Mouse (Mus musculus) natural killer cell, adult 2 months (primary cell): ENCODE data around the gene Inpp5k.
A peak's percentile ranks its signal among the peaks of the same experiment; 100 is the strongest.

ENCODE experiments used
- DNase-seq, 2 experiments: peaks; one replicate each; pipeline ENCODE4 v3.0.0; 2022; ENCODE audit warnings: low spot score in 2 of 2

Gene Inpp5k

DNA sequence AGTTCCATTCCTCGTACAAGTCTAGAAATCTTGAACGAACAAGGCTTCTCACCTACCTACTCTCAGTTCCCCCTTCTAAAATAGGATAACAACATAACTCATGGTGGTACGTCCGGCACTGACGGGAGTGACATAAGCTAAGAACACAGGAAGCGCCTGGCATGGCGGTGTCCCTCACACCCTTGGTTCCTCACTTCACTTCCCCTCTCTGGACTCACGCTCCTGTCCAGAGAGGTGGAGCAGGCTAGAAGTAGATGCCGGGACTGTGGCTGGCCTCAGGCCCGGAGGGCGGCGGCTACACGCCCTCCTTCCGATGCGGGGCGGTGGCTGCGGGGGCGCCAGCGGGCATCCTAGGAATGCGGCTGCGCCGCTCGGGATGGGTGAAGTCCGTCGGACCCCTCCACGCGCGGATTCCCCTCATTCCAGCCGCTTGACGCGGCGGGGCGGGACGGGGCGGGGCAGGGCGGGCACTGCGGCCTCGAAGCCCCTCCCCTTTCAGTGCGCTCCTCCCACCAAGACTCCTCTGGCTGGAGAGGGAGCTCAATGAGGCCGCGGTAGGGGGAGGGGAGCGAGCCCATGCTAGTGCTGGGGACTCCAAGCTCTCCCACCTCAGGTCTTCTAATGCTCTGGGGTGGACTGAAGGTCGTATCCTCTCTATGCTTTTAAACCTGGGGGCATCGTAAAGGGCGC, 23.1 kb downstream of the Inpp5k start:
- DNase-seq: peak; percentile 55 to 87

DNA sequence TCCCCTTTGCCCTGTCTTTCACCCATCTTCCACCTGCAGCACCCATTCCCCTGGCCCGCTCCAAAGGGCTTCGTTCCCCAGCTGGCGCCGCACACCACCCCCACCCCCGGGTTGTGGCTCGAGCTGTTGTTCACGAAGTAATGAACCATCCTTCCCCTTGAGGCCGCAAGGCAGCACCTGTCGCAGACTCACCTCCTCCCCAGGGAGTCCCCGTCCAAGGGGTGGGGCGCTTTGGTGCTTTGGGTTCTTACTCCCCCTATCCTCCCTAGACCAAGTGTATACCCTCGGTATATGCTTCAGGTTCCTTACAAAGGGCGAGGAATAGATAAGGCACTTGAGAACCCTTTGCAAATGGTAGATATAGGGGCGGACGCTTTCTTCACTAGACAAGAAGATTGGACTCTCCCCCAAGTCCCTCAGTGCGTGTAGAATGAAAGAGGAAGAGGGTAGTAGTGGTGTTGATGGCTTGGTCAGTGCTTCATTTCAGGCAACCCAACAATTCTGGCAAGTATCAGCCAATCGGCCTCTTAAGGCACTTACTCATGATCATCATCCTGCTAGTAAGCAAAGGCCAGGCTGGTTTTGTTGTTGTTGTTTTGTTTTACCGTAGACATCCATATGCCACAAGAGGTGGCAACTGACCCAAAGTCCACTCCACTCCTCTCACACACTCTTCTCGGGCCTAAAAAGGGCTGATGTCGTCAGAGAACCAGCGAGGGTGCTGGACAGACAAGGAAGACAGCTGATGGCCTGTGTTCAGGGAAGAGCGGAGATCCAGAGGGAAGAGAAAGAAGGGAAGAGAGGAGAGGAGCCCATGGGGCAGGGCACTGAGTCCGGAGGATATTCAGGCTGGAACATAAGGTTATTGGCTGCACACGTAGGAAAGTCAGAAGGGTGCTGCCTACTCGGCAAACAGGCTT, 23.9 kb downstream of the Inpp5k start:
- DNase-seq: peak in 1 of 2 experiments; percentile 90

DNA sequence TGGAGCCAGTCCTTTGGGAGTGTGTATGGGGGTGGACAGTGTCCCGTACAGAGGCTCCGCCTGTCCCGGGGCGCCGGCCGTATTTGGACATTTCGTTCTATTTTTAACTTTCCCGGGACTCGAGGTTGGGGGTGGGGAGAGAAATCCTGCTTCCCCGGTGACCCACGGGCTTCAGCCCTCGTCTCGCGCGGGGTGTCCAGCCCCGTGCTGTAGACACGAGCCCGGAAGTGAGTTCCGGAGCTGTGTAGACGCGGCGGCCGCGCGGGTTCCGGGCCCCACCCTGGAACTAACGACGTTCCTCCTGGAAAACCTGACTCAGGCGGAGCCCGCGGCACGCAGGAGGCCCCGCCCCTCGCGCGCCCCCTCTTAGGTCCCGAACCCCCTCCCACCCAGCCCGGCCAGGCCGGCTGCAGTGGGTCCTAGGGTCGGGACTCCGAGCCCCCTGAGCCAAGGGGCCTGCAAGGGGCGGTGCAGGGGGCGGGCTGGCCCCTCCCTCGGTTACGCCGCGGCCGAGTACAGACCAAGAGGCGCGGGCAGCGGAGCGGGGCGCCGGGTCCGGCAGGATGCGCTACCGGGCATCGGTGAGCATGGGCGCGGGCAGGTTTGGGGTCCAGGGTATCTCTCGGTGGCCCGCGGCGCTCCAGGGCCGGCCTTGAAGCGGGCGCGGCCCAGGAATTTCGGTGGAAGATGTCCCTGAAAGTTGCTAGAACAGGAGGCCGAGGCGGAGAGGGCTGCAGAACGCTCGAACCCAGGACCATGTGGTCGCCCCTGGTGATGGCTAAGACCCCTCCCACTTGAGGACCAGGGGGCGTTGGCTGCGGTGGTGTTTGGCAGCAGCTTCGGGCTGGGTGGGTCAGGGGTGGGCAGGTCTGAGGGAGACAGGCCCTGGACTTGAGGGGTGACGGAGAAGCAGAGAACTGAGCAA, 25.1 kb downstream of the Inpp5k start:
- DNase-seq: peak; percentile 47 to 60

DNA sequence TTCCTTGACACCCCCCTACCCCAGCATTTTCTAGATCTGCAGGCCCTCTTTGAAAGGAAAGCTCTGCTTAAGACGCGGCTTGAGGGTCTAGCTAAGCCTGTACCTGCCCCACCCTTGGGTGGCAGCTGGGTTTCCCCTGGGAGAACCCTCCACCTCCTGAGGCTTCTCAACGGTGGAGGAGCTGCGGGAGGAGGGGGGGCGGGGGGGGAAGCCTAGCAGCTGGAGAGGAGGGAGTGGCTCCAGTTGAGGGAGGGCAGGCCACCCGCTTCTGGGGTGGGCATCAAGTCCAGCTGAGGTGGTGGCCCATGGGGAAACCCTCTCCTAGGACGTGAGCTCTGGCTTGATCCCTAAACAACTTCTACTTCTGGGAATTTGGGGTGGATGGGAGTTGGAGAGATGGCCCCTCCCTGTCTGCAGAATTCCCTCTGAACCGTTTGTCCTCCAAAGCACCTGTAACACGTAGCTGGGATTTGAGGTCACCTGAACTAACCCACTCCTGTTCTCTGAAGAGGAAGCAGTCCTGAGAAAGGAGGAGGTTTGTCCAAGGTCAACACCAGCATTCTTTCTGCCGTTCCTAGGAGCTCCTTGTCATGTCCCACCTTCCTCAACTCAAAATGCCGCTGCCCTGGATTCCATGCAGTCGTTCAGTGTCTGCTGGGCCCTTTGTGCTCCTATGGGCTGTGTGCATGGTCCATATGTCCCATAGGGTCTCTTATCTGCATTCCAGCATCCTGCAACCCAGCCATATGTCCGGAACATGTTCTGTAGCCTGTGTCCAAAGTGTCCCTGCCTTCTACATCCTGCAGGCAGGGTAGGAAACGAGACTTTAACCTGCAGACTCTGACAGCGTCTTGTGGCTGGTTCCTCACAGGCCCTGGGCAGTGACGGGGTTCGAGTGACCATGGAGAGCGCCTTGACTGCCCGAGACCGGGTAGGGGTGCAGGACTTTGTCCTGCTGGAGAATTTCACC, 26.1 kb downstream of the Inpp5k start:
- no peak for DNase-seq

DNA sequence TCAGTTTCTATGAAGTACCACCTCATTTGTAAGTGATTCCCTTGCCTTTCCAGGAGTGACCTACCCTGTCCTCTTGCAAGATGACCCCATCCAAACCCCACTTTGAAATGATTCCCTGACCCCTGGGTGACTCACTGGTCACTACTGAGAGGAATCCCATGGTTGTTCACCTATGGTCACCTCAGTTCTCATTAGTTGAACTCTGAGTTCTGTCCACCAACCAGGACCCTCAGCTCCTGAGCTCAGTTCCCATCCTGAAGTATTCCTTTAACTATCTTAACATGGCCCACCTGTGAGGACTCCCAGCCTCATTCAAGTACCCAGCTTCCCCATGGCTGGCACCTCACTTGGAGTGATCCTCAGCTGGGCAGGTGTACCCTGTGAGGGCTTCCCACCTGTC, 27.1 kb downstream of the Inpp5k start:
- no peak for DNase-seq

DNA sequence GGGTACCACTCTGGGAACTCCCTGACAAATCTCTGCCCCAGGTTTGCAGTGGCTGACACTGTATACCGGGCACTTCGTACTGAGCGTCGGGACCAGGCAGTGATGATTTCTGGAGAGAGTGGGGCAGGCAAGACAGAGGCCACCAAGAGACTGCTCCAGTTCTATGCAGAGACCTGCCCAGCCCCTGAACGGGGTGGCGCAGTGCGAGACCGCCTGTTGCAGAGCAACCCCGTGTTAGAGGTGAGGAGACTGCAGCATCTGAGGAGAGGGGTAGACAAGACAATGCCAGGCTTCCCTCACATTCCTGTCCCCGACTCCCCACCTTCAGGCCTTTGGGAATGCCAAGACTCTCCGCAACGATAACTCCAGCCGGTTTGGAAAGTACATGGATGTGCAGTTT, 27.5 kb downstream of the Inpp5k start:
- no peak for DNase-seq

DNA sequence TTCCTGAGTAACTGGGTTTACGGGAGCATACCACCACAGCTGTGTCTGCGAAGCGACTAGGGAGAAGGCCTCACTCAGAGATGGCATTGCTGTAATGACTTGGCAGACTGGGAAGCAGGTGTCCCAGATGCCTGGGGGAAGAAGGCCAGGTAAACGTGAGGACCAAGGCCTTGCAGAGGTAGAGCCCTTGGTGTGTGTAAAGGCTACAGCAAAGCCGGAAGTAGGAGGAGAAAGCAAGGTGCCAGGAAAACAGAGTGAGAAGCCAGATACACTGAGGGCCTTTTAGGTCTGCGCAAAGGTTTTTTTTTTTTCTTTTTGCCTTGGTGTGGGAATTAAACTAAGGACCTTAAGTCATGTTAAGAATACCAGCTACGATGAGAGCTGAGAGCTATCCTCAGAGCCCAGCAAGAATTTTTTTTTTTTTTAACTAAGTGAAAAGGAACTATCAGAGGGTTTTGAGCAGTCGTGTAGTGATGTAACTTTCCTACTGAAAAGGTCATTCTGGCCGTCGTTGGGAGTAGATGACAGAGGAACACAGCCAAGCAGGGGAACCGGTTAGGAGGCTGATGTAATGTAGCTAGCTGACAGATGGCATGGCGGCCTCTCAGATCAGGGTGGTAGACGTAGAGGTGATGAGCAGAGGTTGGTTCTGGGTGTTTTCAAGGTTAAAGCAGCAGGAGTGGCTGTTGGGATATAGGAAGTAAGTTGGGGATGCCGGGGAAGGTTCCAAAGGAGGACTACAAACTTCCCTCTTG, 28.4 kb downstream of the Inpp5k start:
- DNase-seq: no peak

DNA sequence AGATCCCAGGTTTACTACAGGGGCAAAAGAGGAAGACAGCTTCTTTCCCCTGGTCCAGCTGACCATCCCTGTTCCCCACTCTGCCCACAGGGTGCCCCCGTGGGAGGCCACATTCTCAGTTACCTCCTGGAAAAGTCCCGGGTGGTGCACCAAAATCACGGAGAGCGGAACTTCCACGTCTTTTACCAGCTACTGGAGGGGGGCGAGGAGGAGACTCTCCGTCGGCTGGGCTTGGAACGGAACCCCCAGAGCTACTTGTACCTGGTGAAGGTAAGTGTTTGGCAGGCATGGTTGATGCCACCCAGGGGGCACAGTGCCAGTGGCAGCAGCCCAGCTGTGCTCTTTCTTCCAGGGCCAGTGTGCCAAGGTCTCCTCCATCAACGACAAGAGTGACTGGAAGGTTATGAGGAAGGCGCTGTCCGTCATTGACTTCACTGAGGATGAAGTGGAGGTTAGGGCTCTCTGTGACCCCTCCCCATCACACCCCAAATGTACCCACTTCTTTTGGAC, 29.3 kb downstream of the Inpp5k start:
- DNase-seq: no peak

DNA sequence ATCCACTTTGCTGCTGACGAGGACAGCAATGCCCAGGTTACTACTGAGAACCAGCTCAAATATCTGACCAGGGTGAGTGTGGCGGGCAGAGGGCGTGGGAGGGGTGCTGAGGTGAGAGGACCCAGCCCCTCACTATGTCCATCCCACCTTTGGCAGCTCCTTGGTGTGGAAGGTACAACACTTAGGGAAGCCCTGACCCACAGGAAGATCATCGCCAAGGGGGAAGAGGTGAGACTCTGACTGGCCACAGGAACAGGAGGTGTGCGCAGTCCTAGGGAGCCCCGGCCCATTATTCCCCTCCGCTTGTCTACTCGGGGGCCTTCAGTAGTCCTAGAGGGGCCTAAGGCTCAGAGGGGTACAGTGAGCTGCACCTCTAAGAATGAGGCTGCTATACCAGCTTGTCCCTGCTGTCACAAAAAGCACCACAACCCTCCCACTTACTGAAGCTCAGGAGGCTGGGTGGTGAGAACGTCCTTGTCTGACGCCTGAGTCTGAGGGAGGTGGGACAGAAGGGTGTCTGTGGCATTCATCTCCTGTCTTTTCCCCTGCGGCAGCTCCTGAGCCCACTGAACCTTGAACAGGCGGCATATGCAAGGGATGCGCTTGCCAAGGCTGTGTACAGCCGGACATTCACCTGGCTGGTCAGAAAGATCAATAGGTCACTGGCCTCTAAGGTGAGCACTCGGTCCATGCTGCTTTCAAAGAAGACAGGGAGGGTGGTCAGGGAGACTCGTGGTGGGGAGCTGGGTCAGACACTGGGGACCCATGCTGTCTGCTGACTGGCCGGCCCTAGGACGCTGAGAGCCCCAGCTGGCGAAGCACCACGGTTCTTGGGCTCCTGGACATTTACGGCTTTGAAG, 30.4 kb downstream of the Inpp5k start:
- no peak for DNase-seq

DNA sequence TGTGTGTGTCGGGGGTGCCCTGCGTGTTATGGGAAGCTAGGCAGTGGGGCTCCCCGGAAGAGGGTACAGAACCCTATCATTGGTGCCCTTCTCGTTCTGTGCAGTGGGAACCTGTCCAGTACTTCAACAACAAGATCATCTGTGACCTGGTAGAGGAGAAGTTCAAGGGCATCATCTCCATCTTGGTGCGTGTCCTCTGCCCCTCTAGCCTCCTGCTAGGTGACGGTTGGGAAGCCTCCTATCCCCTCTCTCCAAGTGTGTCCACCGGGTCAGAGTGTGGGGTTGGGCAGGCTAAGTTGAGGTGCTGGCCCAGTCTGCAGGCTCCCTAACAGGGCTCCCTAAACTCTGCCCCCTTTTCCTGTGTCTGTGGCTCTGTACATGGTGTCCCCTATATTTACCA, 31.3 kb downstream of the Inpp5k start:
- no peak for DNase-seq

DNA sequence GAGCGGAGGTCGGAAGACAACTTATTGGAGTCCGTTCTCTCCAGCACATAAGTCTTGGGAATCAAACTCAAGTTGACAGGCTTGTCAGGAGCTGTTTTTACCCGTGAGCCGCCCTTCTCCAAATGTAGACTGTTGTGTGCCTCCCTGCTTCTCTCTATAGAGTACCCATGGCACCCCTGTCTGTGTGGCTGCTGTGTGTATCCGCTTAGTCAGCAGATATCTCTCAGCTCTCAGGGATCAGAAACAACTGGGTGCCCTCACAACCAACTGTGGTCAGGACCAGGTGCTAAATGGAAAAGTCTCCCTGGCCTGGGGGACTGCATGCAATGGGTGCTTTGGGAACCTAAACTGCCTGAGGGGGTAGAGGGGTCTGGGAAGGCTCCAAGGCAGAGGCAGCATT, 35.5 kb downstream of the Inpp5k start:
- DNase-seq: no peak

DNA sequence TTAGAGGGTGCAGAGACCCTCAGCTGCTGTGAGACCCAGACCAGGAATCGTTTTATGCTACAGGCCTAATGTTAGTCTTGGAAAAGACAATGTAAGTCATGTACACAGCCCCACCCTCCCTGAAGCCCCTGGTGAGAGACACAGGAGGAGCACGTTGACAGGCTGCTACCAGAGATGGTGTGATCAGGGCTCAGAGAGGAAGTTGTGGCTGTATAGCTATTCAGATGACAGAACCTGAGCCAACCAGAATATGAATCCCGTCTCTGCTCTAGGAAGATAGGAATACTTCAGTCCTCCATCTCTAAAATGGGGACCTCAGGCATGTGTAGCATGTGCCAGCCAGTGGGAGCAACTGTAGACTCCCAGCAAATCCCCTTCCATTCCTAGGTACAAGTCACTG, 37.8 kb downstream of the Inpp5k start:
- DNase-seq: no peak

DNA sequence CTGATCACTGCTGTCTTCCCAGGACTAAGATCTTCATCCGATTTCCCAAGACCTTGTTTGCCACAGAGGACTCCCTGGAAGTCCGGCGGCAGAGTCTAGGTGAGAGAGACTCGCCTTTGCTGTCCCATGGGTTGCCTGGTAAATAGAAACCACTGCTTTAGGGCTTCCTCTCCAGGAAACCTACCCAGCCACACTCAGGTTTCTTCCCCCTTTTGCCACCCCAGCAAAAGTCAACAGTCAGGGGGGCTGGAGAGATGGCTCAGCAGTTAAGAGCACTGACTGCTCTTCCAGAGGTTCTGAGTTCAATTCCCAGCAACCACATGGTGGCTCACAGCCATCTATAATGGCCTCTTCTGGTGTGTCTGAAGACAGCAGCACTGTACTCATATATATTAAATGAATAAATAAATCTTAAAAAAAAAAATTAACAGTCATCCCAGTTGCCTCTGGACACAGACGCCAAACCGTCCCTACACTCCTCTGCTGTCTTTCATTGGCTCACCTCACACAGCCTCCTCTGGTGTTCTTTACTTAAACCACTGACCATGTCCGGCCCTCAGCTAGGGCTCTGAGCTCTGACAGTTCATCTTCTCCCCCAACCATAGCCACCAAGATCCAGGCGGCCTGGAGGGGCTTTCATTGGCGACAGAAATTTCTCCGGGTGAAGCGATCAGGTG, 38.5 kb downstream of the Inpp5k start:
- DNase-seq: no peak

DNA sequence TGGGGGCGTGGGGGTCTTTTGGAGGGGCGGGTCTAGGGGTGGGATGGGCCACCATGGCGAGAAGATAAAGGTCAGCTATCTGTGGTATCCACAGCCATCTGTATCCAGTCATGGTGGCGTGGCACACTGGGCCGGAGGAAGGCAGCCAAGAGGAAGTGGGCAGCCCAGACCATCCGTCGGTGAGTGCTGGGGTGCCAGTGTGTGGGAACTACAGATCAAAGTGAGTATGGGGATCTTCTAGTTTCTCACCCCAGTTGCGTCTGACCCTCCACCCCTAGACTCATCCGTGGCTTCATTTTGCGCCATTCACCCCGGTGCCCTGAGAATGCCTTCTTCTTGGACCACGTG, 39.0 kb downstream of the Inpp5k start:
- DNase-seq: peak; percentile 19 to 24

DNA sequence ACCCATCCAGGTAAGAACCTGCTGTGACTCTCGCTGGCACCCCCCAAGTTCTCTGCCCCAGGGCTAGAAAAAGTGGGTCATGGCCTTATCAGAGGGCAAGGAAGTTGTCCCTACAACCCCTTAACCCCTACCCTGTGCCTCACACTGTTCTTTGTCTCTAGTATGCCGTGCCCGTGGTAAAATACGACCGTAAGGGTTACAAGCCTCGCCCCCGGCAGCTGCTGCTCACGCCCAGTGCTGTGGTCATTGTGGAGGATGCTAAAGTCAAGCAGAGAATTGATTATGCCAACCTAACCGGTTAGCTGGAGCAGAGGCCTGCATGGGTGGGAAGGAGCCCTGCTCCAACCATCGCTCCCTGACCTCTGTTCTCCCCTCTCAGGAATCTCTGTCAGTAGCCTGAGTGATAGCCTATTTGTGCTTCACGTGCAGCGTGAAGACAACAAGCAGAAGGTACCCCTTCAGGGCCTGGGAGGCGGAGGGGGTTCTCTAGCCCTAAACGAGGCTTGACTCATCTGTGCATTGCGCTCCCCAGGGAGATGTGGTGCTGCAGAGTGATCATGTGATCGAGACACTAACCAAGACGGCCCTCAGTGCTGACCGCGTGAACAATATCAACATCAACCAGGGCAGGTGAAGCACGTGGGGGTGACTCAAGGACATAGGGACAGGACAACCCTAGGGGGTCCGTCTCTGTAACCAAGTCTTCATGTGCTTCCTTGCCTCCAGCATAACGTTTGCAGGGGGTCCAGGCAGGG, 40.8 kb downstream of the Inpp5k start:
- DNase-seq: no peak

DNA sequence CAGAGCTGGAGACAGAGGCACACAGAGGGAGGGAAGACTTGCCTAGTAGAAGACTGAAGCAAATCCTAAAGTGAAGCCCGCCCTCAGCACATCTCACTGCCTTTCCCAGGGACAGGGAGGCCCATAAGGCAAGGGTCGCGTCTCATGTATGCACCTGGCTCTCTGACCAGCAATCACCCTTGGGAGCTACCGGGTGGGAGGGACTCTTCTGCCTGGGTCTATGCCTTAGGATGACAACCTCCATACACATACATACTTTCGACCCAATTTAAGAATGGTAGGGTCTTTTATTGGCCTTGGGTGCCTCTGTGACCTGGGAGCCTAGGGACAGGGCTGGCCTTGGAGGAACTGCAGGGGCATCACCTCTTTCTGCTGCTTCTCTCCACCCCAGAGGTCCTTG, 42.6 kb downstream of the Inpp5k start:
- no peak for DNase-seq

DNA sequence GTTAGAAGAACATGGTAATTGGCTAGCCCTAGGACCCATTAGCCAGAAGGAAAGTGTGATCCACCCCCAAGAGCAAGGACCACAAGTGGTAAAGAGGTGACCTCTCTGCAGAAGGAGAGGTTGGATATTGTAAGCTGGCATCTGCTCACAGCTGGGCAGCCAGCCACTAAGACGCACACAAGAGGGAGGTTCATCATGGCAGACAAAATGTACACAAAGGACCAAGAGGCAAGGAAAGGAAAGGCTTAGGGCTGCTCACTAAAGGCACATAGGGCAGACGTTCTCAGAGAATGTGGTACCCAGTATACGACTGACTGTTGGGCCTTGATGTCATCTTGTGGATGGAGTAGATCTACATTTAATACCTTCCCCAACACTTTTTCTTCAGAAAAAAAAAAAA, 44.1 kb downstream of the Inpp5k start:
- DNase-seq: no peak
